Mouse (Mus musculus) spleen, postnatal 10 days (tissue): ENCODE measurements around the gene Cops6.

Experiments used
- DNase-seq, 2 experiments: peaks; one replicate each; pipeline ENCODE4 v3.0.0; 2021 to 2022; ENCODE audit warnings: low spot score in 2 of 2

The Cops6 gene

DNA sequence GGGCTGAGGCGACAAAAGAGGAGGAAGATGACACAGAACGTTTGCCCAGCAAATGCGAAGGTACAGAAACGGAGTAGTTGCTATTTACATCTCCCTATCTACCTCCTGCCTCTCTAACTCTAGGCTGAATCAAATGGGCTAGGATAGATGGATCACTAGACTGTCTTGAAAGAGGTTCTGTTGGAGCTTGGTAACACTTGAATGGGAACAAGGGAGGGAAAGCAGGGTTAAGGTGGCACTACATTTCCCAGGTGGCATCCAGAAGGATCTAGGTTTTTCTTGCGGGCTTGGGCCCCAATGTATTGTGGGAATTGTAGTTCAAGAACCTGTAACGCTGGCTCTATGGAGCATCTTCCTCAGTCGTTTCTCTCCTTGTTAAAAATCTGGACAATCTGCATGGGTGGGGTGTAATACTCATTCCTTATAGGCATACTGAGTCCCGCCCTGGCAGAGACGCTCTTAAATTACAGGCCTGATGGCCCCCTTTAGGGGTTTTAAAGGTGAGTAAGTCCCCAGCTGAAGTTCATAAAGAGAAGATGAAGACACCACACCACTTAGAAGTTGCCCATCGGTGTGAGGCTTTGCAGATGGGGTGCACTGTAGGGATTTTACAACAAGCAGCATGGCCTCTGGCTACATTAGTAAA is 26.9 kb downstream of the Cops6 start:
- peak in 1 of 2 experiments; percentile 72 for DNase-seq

DNA sequence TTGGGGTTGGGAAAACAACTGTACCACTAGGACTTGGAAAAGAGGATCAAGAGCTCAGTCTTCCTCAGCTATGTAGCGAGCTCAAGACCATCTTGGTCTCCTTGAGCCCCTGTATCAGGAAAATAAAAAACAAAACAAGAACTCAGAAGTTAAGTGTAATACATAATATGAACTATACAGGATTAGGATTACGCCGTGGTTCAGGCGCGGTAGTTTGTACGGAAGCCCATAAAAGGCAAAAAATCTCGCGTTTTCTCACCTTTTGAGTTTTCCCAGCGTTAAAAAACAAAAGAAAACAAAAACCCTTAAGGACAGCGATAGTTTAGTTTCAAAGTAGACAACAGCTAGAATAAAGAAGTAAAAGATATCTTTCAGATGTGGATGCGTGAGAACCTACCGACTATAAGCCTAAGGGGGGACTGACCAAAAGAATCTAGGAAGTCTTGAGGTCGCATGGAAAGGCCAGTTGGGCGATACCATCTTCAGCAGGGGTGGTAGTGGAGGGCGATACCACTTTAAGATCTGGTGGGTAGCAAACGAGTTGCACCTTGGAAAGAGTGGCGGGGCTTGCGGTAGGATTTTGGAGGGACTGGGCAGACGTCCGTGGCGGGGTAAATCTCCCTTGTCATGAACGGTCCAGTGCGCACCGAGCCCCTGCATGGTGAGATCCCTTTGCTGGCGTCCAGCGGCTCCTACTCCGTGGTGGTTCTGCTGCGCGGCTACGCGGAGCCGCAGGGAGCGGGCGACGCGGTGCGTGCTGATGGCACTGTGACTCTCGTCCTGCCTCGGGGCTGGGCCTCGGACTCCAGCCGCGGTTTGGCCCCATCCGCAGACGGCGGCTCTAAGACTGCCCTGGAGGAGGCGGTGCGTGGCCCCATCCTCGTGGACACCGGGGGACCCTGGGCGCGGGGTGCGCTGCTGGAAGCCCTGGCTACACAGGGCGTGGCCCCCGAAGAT is 33.2 kb downstream of the Cops6 start, which contains the start of gene Mblac1:
TSS of gene Mblac1 (plus strand) at position 544 of the 957 bp plus-strand sequence.
- peak; percentile 88 to 89 for DNase-seq

DNA sequence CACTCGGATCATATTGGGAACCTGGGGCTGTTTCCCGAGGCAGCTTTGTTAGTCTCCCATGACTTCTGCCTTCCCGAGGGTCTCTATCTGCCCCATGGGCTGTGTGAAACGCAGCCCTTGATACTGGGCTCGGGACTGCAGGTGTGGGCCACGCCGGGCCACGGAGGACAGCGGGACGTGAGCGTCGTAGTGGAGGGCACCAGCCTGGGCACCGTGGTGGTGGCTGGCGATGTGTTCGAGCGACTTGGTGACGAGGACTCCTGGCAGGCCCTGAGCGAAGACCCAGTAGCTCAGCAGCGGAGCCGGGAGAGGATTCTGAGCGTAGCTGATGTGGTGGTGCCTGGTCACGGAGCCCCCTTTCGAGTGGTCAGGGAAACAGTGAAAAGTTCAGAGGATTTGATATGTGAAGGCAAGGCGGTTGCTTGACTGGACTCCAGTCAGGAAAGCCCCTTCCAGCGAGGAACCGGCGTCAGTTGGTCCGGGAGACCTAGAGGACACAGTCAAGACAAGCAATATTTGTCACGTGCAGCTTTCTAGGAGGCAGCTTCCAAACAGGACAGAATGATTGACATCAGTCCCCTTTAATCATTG is 34.0 kb downstream of the Cops6 start:
- peak in 1 of 2 experiments; percentile 54 for DNase-seq

DNA sequence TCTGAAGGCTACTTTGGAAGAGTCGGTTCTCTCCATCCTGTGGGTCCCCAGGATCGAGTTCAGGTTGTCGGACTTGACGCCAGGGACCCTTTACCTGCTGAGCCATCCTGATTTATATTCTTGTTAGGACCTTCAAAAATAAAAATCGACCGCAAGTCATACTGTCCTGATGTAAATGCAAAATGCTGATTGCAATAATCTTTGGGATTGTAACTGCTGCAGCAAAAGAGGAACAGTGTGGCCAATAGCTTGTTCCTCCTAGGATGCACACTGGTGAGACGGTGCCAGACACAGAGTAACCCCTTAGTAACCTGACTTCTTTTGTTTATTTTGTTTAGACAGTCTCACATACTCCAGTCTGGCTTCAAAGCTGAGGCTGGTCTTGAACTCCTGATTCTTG is 34.6 kb downstream of the Cops6 start:
- DNase-seq = no peak

DNA sequence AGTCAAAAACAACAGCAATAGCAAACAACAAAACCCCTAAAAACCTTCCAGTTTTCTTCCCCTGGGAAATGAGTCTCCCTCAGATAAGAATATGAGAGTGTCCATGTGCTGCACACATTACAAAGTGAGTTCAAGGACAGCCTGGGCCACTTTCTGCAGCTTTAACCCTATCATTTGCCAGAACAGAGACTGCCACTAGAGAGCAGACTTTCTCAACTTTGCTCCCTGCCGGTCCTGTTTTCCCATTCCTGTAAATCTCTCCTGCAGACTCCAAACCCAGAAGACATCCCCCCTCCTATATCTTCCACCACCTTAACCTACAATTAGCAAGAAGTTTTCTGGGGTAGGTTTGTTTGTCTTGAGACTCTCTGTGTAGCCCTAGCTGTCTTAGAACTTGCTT is 38.7 kb downstream of the Cops6 start:
- DNase-seq = no peak

DNA sequence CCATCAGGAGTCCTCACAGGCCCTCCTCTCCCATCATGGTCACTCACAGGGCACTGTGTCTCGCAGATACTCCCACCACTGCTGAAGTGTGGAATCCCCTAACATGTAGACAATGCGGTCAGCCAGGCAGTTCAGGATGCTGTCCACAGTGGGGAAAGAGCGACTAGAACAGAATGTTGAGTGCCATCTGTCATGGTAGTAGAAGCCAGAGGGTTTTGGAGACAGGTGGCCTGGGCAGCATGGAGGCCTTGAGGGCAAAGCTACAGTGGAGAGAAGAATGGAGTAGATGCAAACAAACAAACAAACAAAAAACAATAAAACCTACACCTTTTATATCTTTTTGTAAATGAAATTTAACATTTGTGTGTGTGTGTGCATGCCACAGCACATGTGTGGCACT is 41.2 kb downstream of the Cops6 start:
- DNase-seq = no peak

DNA sequence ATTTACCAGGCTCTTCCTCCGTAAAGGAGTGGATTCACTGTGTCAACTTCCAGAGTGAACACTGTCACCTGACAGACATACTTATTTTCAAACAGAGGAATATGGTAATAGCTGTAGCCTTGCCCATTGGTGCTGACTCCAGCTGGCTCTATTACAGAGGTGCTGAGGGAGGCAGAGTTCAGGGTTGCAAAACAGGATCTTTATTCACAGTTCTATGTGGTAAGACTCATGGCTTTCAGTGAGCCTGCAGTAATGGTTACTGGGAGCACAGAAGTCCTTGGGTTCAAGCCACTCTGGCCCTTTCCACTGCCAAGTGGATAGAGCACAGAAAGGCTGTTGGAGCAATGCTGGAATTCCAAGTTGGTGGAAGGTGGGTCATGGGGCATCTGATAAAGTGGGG is 46.4 kb downstream of the Cops6 start:
- DNase-seq = no peak

DNA sequence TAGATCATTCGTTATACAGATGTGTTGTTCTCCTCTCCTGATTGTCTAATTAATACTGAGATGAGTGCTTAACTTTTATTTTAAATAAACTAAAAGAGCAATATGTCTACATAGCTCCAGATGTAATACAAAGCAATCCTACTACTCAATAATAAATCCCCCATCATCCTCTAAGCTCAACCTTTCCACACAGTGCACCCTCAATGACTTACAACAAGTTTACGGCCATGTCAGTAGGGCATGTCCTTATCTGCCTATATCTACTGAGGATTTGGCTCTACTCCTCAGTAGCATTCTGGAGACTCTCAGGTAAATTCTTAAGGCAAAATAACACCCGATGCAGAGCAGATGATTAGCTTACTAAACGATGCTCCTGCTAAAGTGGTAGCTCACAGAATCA is 47.0 kb downstream of the Cops6 start:
- DNase-seq = no peak
